Mouse (Mus musculus): ENCODE results near the gene Actbl2. TPM values are rescaled to one million over a fixed set of nuclear protein-coding genes. Genes with fewer than 3 reads are reported as not detected.

The Actbl2 gene
- total RNA-seq, 2 experiments from 2014 or later, result not detected

DNA sequence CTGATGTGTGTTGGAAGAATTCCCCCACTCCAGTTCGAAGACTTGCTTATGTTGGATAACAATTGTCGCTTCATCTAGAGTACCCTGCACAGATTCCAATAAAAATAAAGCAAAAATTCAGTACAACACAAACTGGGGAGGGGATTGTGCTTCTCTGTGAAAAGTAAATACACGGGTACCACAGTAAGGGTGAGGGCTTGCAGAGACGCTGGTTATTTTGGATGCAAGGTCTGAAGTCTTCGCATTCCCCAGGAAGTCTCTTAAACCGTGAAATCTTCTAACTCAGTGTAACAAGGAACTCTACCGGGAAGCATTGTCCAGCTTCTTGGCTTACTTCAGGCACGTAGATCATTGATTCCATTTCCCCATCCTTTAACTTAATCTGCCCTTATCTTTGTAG, 17.1 kb downstream of the Actbl2 start:
- no peak for DNase-seq

- peak; percentile 31 for DNase-seq
Measured at GRCm38 (mm10) chr13:111286461-111287385, 31.9 kb downstream of the Actbl2 start.

DNA sequence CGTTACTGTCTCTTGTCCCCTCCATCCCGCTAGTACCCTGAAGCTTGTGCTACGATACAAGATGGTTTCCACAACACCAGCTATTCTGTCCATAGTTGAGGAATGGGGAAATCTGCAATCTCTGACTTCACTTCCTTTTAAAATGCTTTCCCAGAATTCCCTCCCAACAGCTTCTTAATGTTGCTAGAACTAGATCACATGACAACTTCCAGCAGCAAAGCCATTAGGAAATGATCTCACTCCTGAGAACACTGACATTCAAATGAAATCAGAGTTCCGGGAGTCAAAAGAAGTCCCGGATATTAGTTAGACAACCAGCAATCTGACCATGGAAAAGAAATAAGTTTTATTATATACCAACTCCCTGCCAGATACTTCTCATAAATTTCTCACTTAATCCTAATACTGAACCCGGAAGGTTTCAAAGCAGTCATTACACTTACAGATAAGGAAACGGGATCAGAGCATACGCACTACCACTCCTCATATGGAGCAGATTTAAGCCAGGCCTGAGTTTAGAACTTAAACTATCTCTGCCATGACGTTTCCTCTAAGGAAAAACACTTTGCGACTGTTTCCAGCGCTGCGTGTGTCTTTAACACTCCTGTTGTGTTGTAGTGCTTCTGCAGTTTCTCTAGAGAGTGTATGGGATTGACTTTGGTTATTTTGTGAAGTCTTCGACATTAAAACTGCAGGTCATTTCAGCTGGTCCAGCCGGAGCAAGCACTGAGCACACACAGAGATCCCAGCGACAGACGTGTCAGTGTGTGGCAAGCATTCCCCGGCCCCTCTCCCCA, 36.5 kb downstream of the Actbl2 start:
- DNase-seq, result no peak

DNA sequence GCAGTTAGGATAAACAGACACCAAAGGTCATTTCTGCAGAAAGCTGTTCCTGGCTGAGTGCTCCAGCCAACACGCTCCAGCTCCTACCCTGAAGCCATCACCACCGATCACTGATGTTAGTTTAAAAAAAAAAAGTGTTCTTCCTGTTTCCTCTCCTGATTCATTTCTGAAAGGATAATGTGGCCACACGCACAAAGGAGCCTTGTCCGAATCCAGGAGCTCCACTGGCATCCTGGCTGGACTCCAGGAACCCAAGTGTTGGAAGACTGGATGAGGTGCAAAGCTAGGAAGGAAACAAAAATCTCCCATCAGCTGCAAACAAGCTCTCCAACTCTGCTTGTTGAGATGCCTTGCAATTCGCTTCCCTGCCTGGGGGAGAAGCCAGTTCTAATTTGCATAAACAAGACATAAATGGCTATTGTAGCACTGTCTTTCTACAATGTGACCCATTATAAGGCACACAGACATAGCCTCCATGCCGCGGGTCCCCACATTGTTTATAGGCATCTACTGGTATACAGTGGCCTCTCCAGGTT, 37.2 kb downstream of the Actbl2 start:
- peak; percentile 67 for DNase-seq

DNA sequence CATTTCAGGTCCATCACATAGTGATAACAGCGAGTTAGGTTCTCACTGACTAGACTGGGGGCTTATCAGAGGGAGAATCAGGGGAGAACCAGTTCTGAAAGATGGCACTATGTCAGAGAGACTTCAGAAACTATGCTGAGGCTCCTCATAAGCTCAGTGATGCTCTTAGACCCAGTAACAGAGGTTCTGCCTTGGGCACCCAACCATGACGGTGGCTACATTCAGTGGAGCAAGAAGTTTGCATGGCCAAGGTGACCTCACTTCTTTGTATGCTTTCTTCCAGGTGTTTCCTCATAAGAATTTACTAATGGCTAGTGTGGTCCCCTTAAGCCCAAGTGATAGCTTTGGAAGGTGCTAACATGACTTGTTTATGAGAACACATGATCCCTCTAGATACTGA, 38.7 kb downstream of the Actbl2 start:
- no peak for DNase-seq

GRCm38 (mm10) chr13:111294965-111295494, 40.2 kb downstream of the Actbl2 start:
- no peak for DNase-seq

- peak; percentile 49 for DNase-seq
Measured at GRCm38 (mm10) chr13:111296029-111296428, 41.2 kb downstream of the Actbl2 start.

DNA sequence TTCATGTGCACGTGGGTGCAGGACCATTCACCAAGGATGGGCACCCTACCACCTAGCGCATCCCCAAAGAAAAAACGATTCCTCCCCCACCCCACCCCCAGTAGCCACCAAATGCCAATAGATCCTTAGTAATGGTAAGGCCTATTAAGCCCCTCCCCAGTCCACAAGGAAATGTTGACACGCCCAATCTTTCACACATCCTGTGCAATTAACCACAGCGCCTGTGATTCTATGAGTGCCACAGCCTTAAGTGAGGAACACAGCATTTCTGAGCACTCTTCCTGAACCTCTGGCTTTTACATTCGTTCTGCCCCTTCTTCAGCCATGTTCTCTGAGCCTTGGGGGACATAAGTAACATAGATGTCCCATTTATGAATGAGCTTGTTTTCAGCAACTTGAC, 42.8 kb downstream of the Actbl2 start:
- no peak for DNase-seq

DNA sequence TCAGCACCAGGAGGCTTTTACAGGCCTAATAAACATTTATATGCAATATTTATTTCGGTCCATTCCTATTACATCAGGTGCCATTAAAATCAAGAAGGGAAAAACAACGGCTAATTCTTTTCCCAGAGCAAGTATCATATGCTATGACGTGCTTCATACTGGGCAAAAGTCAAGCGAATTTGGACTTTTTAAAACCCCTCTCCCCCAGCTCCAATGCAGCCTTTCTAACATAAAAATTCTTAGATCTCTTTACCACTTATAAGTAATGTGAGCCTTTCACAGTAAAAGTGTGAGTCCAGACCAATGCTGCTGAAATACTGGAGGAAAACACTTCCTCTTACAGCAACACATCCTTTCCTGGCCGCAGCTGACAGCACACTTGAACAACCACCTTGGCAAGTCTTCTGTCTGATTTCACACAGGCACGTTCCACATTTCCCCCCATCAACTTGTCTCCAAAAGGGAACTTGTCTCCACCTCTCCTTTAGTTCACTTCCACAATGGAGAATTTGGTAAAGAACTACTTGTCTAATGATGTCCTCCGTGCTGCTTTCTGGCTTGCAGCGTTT, 44.4 kb downstream of the Actbl2 start:
- no peak for DNase-seq

DNA sequence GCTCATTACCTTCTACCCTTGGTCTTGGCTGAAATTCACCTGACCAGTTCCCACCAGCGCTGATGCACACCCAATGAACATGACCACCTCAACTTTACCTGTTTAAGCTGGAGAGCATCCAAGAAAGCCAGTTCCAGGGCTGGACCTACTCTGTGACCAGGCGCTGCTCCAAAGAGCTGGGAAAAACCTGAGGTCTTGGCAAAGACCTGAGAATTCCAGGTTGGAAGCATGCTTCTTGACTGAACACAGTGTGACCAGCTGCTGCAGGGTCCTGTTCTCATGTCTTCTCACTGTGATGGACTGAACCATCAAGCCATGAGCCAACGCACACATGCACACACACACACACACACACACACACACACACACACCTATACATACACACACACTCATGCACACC, 46.0 kb downstream of the Actbl2 start:
- no peak for DNase-seq

- DNase-seq, result no peak
Measured at GRCm38 (mm10) chr13:111301431-111301830, 46.6 kb downstream of the Actbl2 start.

- no peak for DNase-seq
Measured at GRCm38 (mm10) chr13:111304194-111304593, 49.4 kb downstream of the Actbl2 start.

DNA sequence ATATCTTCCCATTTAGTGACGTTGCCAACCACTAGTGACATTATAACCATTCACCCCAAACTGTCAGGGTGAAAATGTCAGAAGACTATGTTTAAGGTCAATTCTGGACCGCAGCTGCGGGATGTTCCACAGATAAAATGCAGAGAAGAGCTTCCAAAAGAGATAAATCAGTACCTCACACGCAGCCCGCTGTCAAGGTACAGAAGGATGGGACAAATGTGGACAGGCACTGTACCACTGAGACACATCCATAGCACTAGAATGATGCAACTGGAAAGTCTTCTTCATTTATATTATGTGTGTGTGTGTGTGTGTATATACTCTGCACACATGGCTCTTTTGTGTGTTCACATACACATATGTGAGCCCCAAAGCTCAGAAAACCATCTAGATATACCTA, 49.9 kb downstream of the Actbl2 start:
- no peak for DNase-seq

Other genes starting within 250 kb of the Actbl2 start
- 10 to 100 TPM; 50.5 to 53.7 TPM for gene Gpbp1, start 235.1 kb downstream of the Actbl2 start, total RNA-seq (2021)